Mouse (Mus musculus) midbrain, embryonic 14.5 days (tissue): ENCODE data around the gene Tex35. TPM values are rescaled to one million over a fixed set of nuclear protein-coding genes. Genes with fewer than 3 reads are reported as not detected.

Experiments
- ATAC-seq: fragments of 200-750 bp; cut with Nextera tagmentation; 2 replicates; pipeline ENCODE4 v1.8.0; 2017; ENCODE audit warnings: moderate number of reproducible peaks, moderate library complexity; ENCODE audit not compliant: low FRiP score, low TSS enrichment
- DNase-seq: peaks from one replicate; pipeline ENCODE4 v3.0.0-alpha.2; 2015
- H3K27ac ChIP-seq: fragments of 300-500 bp; sonication (generic); replicated peaks from 2 replicates; pipeline ENCODE4 v1.5.1; 2014; ENCODE audit warnings: mild to moderate bottlenecking, low read depth, low read length, moderate library complexity
- H3K27me3 ChIP-seq: fragments of 300-500 bp; sonication (generic); 2 replicates; pipeline ENCODE4 v1.6.1; 2014; ENCODE audit warnings: low read length, control low read depth, mixed read lengths; ENCODE audit not compliant: control insufficient read depth, insufficient read depth
- H3K36me3 ChIP-seq: fragments of 300-500 bp; sonication (generic); 2 replicates; pipeline ENCODE4 v1.6.1; 2014; ENCODE audit warnings: low read length, control low read depth; ENCODE audit not compliant: control insufficient read depth, insufficient read depth
- H3K4me1 ChIP-seq: fragments of 300-500 bp; sonication (generic); 2 replicates; pipeline ENCODE4 v1.6.1; 2014; ENCODE audit warnings: mild to moderate bottlenecking, antibody characterized with exemption, low read length, control low read depth; ENCODE audit not compliant: control insufficient read depth, insufficient read depth
- H3K4me2 ChIP-seq: fragments of 300-500 bp; sonication (generic); 2 replicates; pipeline ENCODE4 v1.6.1; 2014; ENCODE audit warnings: mild to moderate bottlenecking, low read length, moderate library complexity
- H3K4me3 ChIP-seq: fragments of 300-500 bp; sonication (generic); replicated peaks from 2 replicates; pipeline ENCODE4 v1.5.1; 2014; ENCODE audit warnings: low read depth, low read length
- H3K9ac ChIP-seq: fragments of 300-500 bp; sonication (generic); replicated peaks from 2 replicates; pipeline ENCODE4 v1.6.1; 2014; ENCODE audit warnings: mild to moderate bottlenecking, low read length, moderate library complexity
- H3K9me3 ChIP-seq: fragments of 300-500 bp; sonication (generic); 2 replicates; pipeline ENCODE4 v1.6.1; 2016; ENCODE audit warnings: low read length, control low read depth, mixed read lengths; ENCODE audit not compliant: control insufficient read depth
- WGBS: fragments of 180-500 bp; shearing (Covaris S2); extraction: QIAGEN DNeasy Blood & Tissue Kit; methylation state at CpG from one replicate; pipeline ENCODE4 v1.1.7; 2014; 5-methylcytosine and 5-hydroxymethylcytosine counted together
- polyA plus RNA-seq: library from polyadenylated mRNA; unstranded; fragments of >200 nt; fragmentation: Nextera tagmentation; extraction: Ambion mirVana; gene quantifications from 2 replicates; pipeline ENCODE4 v1.2.1, GENCODE M21; 2014

The Tex35 gene
- polyA plus RNA-seq, 1 experiment from 2014 or later, result not detected

- H3K4me1 ChIP-seq, result peaks cover 4% of the 10 kb centered on the region; the same call in 1 of the 2 replicates
- DNase-seq (no peak), ATAC-seq (no peak)
- no peak overlapping the region for H3K4me3 ChIP-seq
- H3K4me2 ChIP-seq, result no peak overlapping the region
- no peaks in the 10 kb centered on the region for H3K36me3 ChIP-seq
- no peaks in the 10 kb centered on the region for H3K9me3 ChIP-seq
- 79% methylated on average over 3 of the region's 3 CpGs for WGBS
- H3K9ac ChIP-seq, result no peak overlapping the region
- no peak overlapping the region for H3K27ac ChIP-seq
- H3K27me3 ChIP-seq, result no peaks in the 10 kb centered on the region
These were observed 17.6 kb downstream of the Tex35 start for GRCm38 (mm10) chr1:157090835-157091234.

GRCm38 (mm10) chr1:157086097-157086994, 22.1 kb downstream of the Tex35 start:
- H3K4me3 ChIP-seq, result peak overlapping the region; percentile 34

GRCm38 (mm10) chr1:157082931-157083330, 25.5 kb downstream of the Tex35 start:
- Histone ChIP-seq H3K4me1 (peaks cover 10% of the 10 kb centered on the region; the same call in 1 of the 2 replicates), H3K9ac (no peak overlapping the region), H3K4me2 (no peak overlapping the region), H3K36me3 (no peaks in the 10 kb centered on the region), H3K4me3 (no peak overlapping the region), H3K9me3 (no peaks in the 10 kb centered on the region), H3K27me3 (no peaks in the 10 kb centered on the region), H3K27ac (no peak overlapping the region)
- ATAC-seq, result no peak
- WGBS, result 90% methylated on average over 4 of the region's 4 CpGs
- DNase-seq, result no peak

More at GRCm38 (mm10) chr1:157086097-157086994, 22.1 kb downstream of the Tex35 start:
- peak; percentile 69 for ATAC-seq
- H3K27ac ChIP-seq, result peak overlapping the region; percentile 57
- no peaks in the 10 kb centered on the region for H3K27me3 ChIP-seq
- H3K9me3 ChIP-seq, result no peaks in the 10 kb centered on the region
- DNase-seq, result peak; percentile 91
- H3K36me3 ChIP-seq, result no peaks in the 10 kb centered on the region
- 9% methylated on average over 25 of the region's 25 CpGs for WGBS
- peaks cover 4% of the 10 kb centered on the region; the same call in 1 of the 2 replicates for H3K4me1 ChIP-seq
- peak overlapping the region; percentile 57 for H3K4me2 ChIP-seq
- H3K9ac ChIP-seq, result peak overlapping the region; percentile 39

GRCm38 (mm10) chr1:157081999-157082398, 26.5 kb downstream of the Tex35 start:
- 54% methylated on average over 8 of the region's 8 CpGs for WGBS

GRCm38 (mm10) chr1:157081076-157081804, 27.2 kb downstream of the Tex35 start:
- no peak overlapping the region for H3K9ac ChIP-seq
- peak; percentile 73 for DNase-seq
- ATAC-seq, result no peak
- WGBS, result 52% methylated on average over 15 of the region's 15 CpGs
- no peak overlapping the region for H3K4me3 ChIP-seq
- H3K4me2 ChIP-seq, result no peak overlapping the region
- no peaks in the 10 kb centered on the region for H3K27me3 ChIP-seq
- no peaks in the 10 kb centered on the region for H3K36me3 ChIP-seq
- no peak overlapping the region for H3K27ac ChIP-seq
- peaks cover 6% of the 10 kb centered on the region; the same call in 1 of the 2 replicates for H3K4me1 ChIP-seq
- no peaks in the 10 kb centered on the region for H3K9me3 ChIP-seq

More at GRCm38 (mm10) chr1:157081999-157082398, 26.5 kb downstream of the Tex35 start:
- DNase-seq (no peak), ATAC-seq (no peak)
- H3K4me2 ChIP-seq, result no peak overlapping the region
- no peaks in the 10 kb centered on the region for H3K27me3 ChIP-seq
- H3K36me3 ChIP-seq, result no peaks in the 10 kb centered on the region
- H3K9me3 ChIP-seq, result no peaks in the 10 kb centered on the region
- no peak overlapping the region for H3K4me3 ChIP-seq
- H3K4me1 ChIP-seq, result peaks cover 10% of the 10 kb centered on the region; the same call in 1 of the 2 replicates
- H3K9ac ChIP-seq, result no peak overlapping the region
- H3K27ac ChIP-seq, result no peak overlapping the region

GRCm38 (mm10) chr1:157080071-157080470, 28.4 kb downstream of the Tex35 start:
- H3K9ac ChIP-seq, result no peak overlapping the region
- DNase-seq (no peak), ATAC-seq (no peak)
- 70% methylated on average over 7 of the region's 7 CpGs for WGBS
- no peaks in the 10 kb centered on the region for H3K36me3 ChIP-seq
- no peak overlapping the region for H3K4me3 ChIP-seq
- H3K27ac ChIP-seq, result 0 out of 2 replicates have a peak overlapping the region, but pooled peaks have one; percentile 32
- no peak overlapping the region for H3K4me2 ChIP-seq
- no peaks in the 10 kb centered on the region for H3K9me3 ChIP-seq
- no peaks in the 10 kb centered on the region for H3K27me3 ChIP-seq
- H3K4me1 ChIP-seq, result peaks cover 8% of the 10 kb centered on the region; the same call in 1 of the 2 replicates

GRCm38 (mm10) chr1:157079384-157080025, 29.0 kb downstream of the Tex35 start:
- Histone ChIP-seq H3K9ac (no peak overlapping the region), H3K4me3 (no peak overlapping the region), H3K27ac (0 out of 2 replicates have a peak overlapping the region, but pooled peaks have one; percentile 32), H3K27me3 (no peaks in the 10 kb centered on the region), H3K9me3 (no peaks in the 10 kb centered on the region), H3K4me2 (no peak overlapping the region), H3K4me1 (peaks cover 8% of the 10 kb centered on the region; the same call in 1 of the 2 replicates), H3K36me3 (no peaks in the 10 kb centered on the region)
- WGBS, result 23% methylated on average over 11 of the region's 11 CpGs
- ATAC-seq (peak; percentile 35; the same call in 1 of the 2 replicates), DNase-seq (peak; percentile 79)
